Mouse (Mus musculus) splenic B cell, adult 2 months (primary cell): ENCODE measurements around the gene Sptbn2.

ENCODE experiments used
- DNase-seq: peaks from one replicate; pipeline ENCODE4 v3.0.0-alpha.2; 2011; ENCODE audit warnings: low read depth, low spot score
- H3K27me3 ChIP-seq: 2 replicates; pipeline ENCODE4 v1.6.1; 2012; ENCODE audit warnings: mild to moderate bottlenecking, low read length, moderate library complexity, mixed read lengths; ENCODE audit not compliant: control insufficient read depth, poor library complexity, insufficient read depth, severe bottlenecking
- H3K36me3 ChIP-seq: 2 replicates; pipeline ENCODE4 v1.6.1; 2012; ENCODE audit warnings: mild to moderate bottlenecking, low read length, moderate library complexity, mixed read lengths; ENCODE audit not compliant: control insufficient read depth, poor library complexity, insufficient read depth, severe bottlenecking

The Sptbn2 gene

DNA sequence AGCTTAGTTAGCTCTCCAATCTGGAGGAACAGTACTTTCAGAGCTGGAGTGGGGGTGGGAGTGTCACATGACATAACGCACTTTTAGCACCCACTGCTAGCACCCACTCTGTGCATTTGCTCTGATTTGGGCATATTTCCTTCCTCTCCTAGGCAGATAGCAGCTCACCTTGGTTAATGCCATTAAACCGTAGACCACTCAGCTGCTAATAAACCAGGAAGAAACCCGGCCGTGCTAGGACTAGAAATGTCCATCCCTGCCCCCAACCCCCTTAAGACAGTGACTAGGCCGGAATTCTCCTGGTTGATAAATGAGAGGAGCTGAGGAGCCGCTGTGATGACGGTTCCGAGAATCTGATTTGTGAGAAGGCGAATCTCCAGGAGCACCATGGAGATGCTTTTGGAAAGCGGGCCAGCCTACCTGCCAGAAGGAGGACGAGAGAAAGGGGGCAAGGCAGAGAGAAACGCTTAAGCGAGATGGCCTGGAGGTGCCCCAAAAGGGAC is at the start of gene Sptbn2:
TSS of gene Sptbn2 (plus strand) at position 70 of the 503 bp plus-strand sequence.
- Histone ChIP-seq H3K27me3 (no peaks in the 10 kb centered on the region; the same call in 1 of the 2 replicates), H3K36me3 (no peaks in the 10 kb centered on the region)
- DNase-seq: no peak

- Histone ChIP-seq H3K36me3 (no peaks in the 10 kb centered on the region), H3K27me3 (no peaks in the 10 kb centered on the region)
- peak; percentile 4 for DNase-seq
Observed at GRCm38 (mm10) chr19:4666815-4667214, 44.2 kb upstream of the Sptbn2 start.

DNA sequence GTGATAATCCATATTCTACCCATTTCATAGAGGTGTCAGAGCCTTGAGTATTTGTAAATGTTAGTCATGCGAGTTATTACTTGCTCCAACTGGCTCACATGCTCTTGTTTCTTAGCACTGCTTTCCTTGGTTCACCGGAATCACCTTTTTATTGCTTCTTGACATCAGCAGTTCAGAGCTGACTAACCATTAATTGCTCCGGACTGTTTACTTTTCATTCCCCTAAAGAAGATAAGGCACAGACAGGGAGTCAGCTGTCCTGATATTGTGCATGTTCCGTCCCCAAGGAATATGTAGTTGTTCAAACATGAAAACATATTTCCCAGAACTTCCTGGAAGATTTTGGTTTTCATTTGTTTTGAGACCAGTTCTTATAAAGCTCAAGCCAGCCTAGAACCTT is 40.2 kb upstream of the Sptbn2 start:
- Histone ChIP-seq H3K36me3 (no peaks in the 10 kb centered on the region), H3K27me3 (no peaks in the 10 kb centered on the region)
- DNase-seq: no peak

DNA sequence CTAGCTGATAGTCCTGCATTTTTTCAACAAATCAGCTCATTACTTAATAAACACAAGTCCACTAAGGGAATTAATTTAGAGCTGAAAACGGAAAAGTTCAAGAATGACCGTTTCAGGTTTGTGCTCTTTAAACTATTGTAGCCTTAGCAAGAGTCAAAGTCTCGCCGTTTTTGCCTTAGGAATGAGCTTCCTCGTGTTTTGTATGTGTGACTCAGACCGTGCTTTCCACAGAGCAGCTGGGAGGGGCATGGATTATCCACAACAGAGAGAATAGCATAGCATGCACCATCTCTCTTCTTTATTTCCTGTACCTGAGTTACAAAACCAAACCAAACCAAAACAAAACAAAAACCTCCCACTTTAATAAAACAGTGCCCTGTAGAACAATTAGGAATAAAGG is 38.6 kb upstream of the Sptbn2 start:
- Histone ChIP-seq H3K36me3 (no peaks in the 10 kb centered on the region), H3K27me3 (no peaks in the 10 kb centered on the region)
- DNase-seq: no peak

DNA sequence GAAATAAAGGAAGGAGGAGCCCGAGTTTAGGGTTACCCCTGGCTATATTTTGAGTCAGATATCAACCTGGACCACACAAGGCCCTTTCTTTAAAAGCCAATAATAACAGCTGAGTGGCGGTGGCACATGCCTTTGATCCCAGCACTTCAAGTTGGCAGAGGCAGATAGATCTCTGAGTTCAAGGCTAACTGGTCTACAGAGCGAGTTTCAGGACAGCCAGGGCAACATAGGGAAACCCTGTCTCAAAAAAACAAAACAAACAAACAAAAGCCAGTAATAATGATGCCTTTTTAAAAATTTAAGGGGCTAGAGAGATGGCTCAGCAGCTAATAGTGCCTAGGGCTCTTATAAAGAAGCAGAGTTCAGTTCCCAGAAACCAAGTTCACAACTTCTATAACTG is 16.6 kb upstream of the Sptbn2 start:
- Histone ChIP-seq H3K27me3 (no peaks in the 10 kb centered on the region), H3K36me3 (no peaks in the 10 kb centered on the region)
- DNase-seq: no peak

DNA sequence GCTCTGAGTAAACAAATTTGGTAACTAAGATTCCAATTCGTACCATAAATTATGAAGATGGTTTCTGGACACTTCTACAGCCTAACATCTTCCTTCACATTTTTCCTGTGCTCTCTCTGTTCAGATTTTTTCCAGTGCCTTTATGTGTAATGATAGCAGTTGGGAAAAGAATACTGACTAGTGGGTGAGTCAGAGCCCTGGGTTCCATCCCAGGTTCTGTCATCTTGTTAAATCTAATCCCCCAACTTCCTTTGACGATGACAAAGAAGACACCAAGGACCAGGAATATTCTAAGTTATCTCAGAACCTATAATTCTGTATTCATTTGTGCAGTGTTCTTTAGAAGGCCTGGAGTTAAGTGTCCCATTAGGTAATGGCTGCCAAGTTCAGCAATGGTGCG is 13.8 kb upstream of the Sptbn2 start:
- Histone ChIP-seq H3K36me3 (no peaks in the 10 kb centered on the region), H3K27me3 (no peaks in the 10 kb centered on the region)
- DNase-seq: no peak

DNA sequence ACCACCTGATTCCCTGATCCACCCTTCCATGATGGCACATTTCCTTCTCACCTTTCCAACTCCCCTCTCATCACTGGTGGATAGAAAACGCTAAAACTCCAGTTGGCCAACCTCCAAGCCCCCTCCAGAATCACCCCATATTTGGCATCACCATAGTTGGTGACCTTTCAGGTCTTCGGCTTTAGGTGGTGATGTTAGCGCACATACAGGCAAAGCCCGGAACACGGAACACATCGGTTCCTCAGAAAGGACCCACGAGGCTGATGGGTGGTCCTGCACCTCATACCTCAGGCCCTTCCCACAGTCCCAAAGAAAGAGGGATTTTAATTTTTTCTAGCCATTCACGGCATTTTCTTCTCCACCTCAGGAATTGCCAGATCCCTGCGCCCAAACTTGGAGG is 13.2 kb upstream of the Sptbn2 start:
- DNase-seq: no peak
- no peaks in the 10 kb centered on the region for H3K36me3 ChIP-seq
- no peaks in the 10 kb centered on the region for H3K27me3 ChIP-seq

DNA sequence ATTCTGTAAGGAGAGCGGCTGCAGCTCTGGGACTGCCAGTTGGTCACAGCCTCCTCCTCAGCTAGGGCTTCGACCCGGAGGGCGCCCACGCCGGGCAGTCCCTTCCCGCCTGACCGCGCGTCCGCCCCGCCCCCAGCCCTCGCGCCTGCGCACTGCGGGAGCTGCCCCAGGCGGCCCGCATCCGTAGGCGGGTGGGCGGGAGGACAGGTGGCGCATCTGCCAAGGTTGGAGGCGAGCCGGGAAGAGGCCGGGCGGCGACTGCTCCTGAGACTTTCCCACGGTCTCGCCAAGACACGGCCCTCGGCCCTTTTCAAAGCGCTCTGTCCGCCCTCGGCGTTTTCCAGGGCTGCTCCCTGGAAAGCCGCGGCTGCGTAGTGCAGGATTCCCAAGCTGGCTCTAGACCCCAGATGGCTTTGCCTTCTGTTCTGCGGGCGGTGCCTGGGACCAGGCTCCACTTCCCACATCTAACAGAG is 12.7 kb upstream of the Sptbn2 start, which contains the start of gene Gm960:
TSS of gene Gm960 (minus strand) at position 464 of the 473 bp plus-strand sequence.
- no peaks in the 10 kb centered on the region for H3K27me3 ChIP-seq
- H3K36me3 ChIP-seq: no peaks in the 10 kb centered on the region
- DNase-seq: peak; percentile 26

DNA sequence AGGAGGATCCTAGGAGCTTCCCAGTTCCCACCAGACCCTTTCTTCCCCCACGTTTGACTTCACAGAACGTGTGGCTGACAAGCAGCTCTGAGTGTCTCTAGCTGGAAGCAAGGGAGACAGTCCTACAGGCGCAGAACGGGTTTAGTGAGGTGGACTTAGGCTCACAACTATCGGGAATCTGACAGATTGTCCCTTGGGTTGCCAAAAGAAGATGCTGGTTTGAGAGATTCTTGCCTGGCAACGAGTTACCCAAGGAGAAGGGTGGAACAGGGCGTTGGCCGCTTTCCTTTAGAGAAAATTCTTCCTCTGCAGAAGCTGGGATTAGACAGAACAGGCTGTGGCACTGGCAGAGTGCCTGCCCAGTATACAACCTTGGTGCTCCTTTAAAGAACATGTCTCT is 12.1 kb upstream of the Sptbn2 start:
- no peaks in the 10 kb centered on the region for H3K36me3 ChIP-seq
- DNase-seq: no peak
- H3K27me3 ChIP-seq: no peaks in the 10 kb centered on the region

- no peaks in the 10 kb centered on the region for H3K27me3 ChIP-seq
- DNase-seq: no peak
- H3K36me3 ChIP-seq: no peaks in the 10 kb centered on the region
Observed at GRCm38 (mm10) chr19:4699821-4700220, 11.1 kb upstream of the Sptbn2 start.

GRCm38 (mm10) chr19:4700656-4701055 is 10.3 kb upstream of the Sptbn2 start:
- no peak for DNase-seq
- Histone ChIP-seq H3K36me3 (no peaks in the 10 kb centered on the region), H3K27me3 (no peaks in the 10 kb centered on the region)

GRCm38 (mm10) chr19:4701221-4701620 is 9.7 kb upstream of the Sptbn2 start:
- Histone ChIP-seq H3K27me3 (no peaks in the 10 kb centered on the region), H3K36me3 (no peaks in the 10 kb centered on the region)
- DNase-seq: no peak

GRCm38 (mm10) chr19:4708765-4709164 is 2.2 kb upstream of the Sptbn2 start:
- DNase-seq: no peak
- no peaks in the 10 kb centered on the region; the same call in 1 of the 2 replicates for H3K27me3 ChIP-seq
- no peaks in the 10 kb centered on the region for H3K36me3 ChIP-seq

DNA sequence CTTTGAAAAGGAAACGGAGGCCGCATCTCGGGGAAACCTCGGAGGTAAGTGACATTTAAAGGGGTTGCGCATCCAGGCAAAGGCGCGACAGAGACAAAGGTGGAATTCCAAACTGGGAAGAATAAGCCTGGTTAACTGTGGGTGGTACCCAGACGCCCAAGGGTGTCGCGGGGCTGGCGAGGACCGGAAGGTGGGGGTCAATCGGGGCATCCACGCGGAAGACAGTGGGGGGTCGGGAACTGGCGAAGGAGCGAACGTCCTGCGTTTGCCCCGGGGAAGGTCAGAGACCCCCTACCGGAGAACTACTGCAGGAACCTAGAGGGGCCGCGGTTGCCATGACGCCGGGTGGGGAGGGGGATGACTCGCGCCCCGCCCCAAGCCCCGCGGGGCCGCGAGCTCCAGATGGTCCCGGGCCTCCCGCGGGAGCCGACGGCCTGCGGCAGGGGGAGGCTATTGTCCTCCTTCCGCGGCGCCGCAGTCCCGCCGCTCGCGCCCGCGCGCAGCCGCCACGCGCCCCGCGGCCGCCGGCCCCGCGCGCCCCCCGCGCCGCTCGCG is 711 bp downstream of the Sptbn2 start:
- no peak for DNase-seq
- no peaks in the 10 kb centered on the region for H3K36me3 ChIP-seq
- no peaks in the 10 kb centered on the region; the same call in 1 of the 2 replicates for H3K27me3 ChIP-seq

DNA sequence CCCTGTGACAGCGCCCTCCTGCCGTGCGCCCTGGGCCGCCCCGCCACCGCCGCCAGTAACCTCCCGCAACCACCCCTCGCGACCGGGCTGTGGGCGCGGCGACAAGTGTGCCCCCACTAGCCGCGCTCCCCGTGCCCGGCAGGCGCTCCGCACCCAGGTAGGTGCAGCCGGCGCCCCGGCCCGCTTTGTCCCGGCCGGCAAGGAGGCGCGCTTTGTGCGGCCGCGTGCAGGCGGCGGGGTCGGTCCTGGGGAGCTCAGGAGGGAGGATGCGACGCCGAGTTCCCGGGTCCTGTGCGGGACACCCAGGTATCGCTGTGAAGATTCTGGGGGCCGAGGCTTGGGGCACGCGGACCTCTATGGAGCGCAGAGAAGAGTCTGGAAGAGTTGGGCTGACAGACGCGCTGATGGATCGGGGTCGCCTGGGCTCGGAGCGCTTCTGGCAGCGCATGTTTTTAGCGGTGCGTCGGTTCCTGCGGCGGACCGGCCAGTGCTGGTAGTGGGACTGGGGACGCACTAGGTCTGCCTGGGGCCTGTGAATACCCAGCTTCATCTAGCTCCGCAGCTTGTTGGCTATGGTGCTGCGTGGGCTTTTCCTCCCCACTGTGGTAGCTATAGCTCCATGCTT is 1.3 kb downstream of the Sptbn2 start:
- Histone ChIP-seq H3K27me3 (no peaks in the 10 kb centered on the region; the same call in 1 of the 2 replicates), H3K36me3 (no peaks in the 10 kb centered on the region)
- no peak for DNase-seq
